Mouse (Mus musculus) forebrain, embryonic 11.5 days (tissue): ENCODE results near the gene Chsy1. TPM values are rescaled to one million over a fixed set of nuclear protein-coding genes. Genes with fewer than 3 reads are reported as not detected.

ENCODE experiments used
- ATAC-seq: fragments of 200-750 bp; cut with Nextera tagmentation; replicated peaks from 2 replicates; pipeline ENCODE4 v1.8.0; 2017; ENCODE audit warnings: moderate TSS enrichment; ENCODE audit not compliant: low FRiP score
- DNase-seq: peaks from one replicate; pipeline ENCODE4 v3.0.0-alpha.2; 2017; ENCODE audit warnings: low spot score
- H3K27ac ChIP-seq: fragments of 300-500 bp; sonication (generic); 2 replicates; pipeline ENCODE4 v1.5.1; 2014; ENCODE audit warnings: low read depth, low read length
- H3K27me3 ChIP-seq: fragments of 300-500 bp; sonication (generic); 2 replicates; pipeline ENCODE4 v1.6.1; 2014; ENCODE audit warnings: mild to moderate bottlenecking, low read length, mixed read lengths; ENCODE audit not compliant: control insufficient read depth, insufficient read depth
- H3K36me3 ChIP-seq: fragments of 300-500 bp; sonication (generic); 2 replicates; pipeline ENCODE4 v1.6.1; 2014; ENCODE audit warnings: mild to moderate bottlenecking, low read length, moderate library complexity, mixed read lengths; ENCODE audit not compliant: control insufficient read depth, insufficient read depth
- H3K4me1 ChIP-seq: fragments of 300-500 bp; sonication (generic); replicated peaks from 2 replicates; pipeline ENCODE4 v1.6.1; 2014; ENCODE audit warnings: low read length, mixed read lengths; ENCODE audit not compliant: control insufficient read depth, insufficient read depth
- H3K4me2 ChIP-seq: fragments of 300-500 bp; sonication (generic); 2 replicates; pipeline ENCODE4 v1.6.1; 2014; ENCODE audit warnings: low read depth, mild to moderate bottlenecking, low read length, moderate library complexity, mixed read lengths; ENCODE audit not compliant: severe bottlenecking
- H3K4me3 ChIP-seq: fragments of 300-500 bp; sonication (generic); 2 replicates; pipeline ENCODE4 v1.5.1; 2014; ENCODE audit warnings: low read depth, low read length
- H3K9ac ChIP-seq: fragments of 300-500 bp; sonication (generic); 2 replicates; pipeline ENCODE4 v1.6.1; 2014; ENCODE audit warnings: low read length
- H3K9me3 ChIP-seq: fragments of 300-500 bp; sonication (generic); 2 replicates; pipeline ENCODE4 v1.6.1; 2016; ENCODE audit warnings: low read length, mixed read lengths; ENCODE audit not compliant: control insufficient read depth
- WGBS: fragments of 180-500 bp; shearing (Covaris S2); extraction: QIAGEN DNeasy Blood & Tissue Kit; methylation state at CpG from one replicate; pipeline ENCODE4 v1.1.7; 2014; 5-methylcytosine and 5-hydroxymethylcytosine counted together
- polyA plus RNA-seq: library from polyadenylated mRNA; unstranded; fragments of >200 nt; fragmentation: Nextera tagmentation; extraction: Ambion mirVana; gene quantifications from 2 replicates; pipeline ENCODE4 v1.2.1, GENCODE M21; 2014

Gene Chsy1
- polyA plus RNA-seq, 1 experiment from 2014 or later = 17.7 TPM

GRCm38 (mm10) chr7:66125368-66125767, 16.1 kb downstream of the Chsy1 start:
- peaks cover 6% of the 10 kb centered on the region; the same call in 1 of the 2 replicates for H3K36me3 ChIP-seq
- 94% methylated on average over 14 of the region's 14 CpGs for WGBS

GRCm38 (mm10) chr7:66127951-66128645, 18.8 kb downstream of the Chsy1 start:
- no peak overlapping the region for H3K4me2 ChIP-seq
- no peak overlapping the region for H3K4me3 ChIP-seq
- WGBS = 30% methylated on average over 4 of the region's 4 CpGs
- no peaks in the 10 kb centered on the region; the same call in 1 of the 2 replicates for H3K4me1 ChIP-seq
- no peak overlapping the region; the same call in 1 of the 2 replicates for H3K27ac ChIP-seq
- DNase-seq = no peak
- H3K9ac ChIP-seq = no peak overlapping the region
- H3K9me3 ChIP-seq = no peaks in the 10 kb centered on the region
- H3K36me3 ChIP-seq = peaks cover 6% of the 10 kb centered on the region; the same call in 1 of the 2 replicates
- ATAC-seq = peak; percentile 53
- no peaks in the 10 kb centered on the region for H3K27me3 ChIP-seq

More at GRCm38 (mm10) chr7:66125368-66125767, 16.1 kb downstream of the Chsy1 start:
- DNase-seq (no peak), ATAC-seq (no peak)
- H3K27ac ChIP-seq = no peak overlapping the region
- no peaks in the 10 kb centered on the region for H3K27me3 ChIP-seq
- no peaks in the 10 kb centered on the region; the same call in 1 of the 2 replicates for H3K4me1 ChIP-seq
- H3K9me3 ChIP-seq = no peaks in the 10 kb centered on the region
- no peak overlapping the region for H3K9ac ChIP-seq
- no peak overlapping the region for H3K4me2 ChIP-seq
- no peak overlapping the region for H3K4me3 ChIP-seq

DNA sequence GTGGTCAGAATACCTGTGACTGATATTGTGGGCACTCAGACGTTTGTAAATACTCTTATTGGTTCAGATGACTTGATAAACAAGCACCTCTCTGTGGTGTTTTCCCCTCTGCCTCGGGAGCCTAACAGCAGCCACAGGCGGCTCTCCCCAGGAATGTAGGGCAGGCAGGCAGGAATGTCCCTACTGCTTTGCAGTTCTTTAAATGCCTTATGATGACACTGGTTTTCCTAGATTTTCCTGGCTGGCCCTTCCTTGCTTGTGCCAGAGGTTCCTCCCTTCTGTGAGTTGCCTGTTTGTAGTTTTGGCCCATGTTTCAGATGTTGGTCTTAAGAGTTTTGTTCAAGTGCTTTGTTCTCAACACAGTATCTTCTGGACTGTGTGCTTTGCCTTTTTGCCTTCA, 19.5 kb downstream of the Chsy1 start:
- no peak for DNase-seq
- ATAC-seq = no peak
- Histone ChIP-seq H3K4me3 (no peak overlapping the region), H3K36me3 (peaks cover 6% of the 10 kb centered on the region; the same call in 1 of the 2 replicates), H3K4me1 (no peaks in the 10 kb centered on the region; the same call in 1 of the 2 replicates), H3K9ac (no peak overlapping the region), H3K27me3 (no peaks in the 10 kb centered on the region), H3K4me2 (no peak overlapping the region), H3K27ac (0 out of 2 replicates have a peak overlapping the region, but pooled peaks have one; percentile 12), H3K9me3 (no peaks in the 10 kb centered on the region)
- 58% methylated on average over 3 of the region's 3 CpGs for WGBS

DNA sequence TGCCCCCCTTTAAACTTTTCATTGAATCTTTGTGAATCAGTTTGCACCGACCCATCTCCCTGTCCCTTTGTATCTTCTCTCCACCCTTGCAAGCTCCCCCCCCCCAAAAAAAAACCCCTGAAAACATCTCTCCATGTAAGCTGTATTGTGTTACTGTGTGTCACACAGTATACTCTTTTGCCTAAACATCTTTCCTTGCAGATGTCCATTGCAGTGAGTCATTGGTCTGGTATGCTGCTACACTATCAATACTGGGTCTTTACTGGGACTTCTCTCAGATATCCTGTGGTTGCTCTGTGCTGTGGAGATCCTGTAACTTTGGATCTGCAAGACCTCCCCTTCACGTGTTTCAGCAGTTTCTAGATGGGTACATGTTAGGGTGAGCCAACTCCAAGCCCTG, 21.0 kb downstream of the Chsy1 start:
- H3K27ac ChIP-seq = no peak overlapping the region
- H3K9me3 ChIP-seq = no peaks in the 10 kb centered on the region
- H3K4me3 ChIP-seq = no peak overlapping the region
- ATAC-seq (no peak), DNase-seq (no peak)
- peaks cover 6% of the 10 kb centered on the region; the same call in 1 of the 2 replicates for H3K36me3 ChIP-seq
- WGBS = 92% methylated on average over 2 of the region's 2 CpGs
- H3K4me2 ChIP-seq = no peak overlapping the region
- no peak overlapping the region for H3K9ac ChIP-seq
- no peaks in the 10 kb centered on the region for H3K27me3 ChIP-seq
- no peaks in the 10 kb centered on the region; the same call in 1 of the 2 replicates for H3K4me1 ChIP-seq

GRCm38 (mm10) chr7:66131776-66132421, 22.6 kb downstream of the Chsy1 start:
- no peak for DNase-seq
- no peak overlapping the region for H3K4me2 ChIP-seq
- H3K4me1 ChIP-seq = peaks cover 6% of the 10 kb centered on the region
- no peak overlapping the region for H3K4me3 ChIP-seq
- no peaks in the 10 kb centered on the region; the same call in 1 of the 2 replicates for H3K36me3 ChIP-seq
- H3K9ac ChIP-seq = no peak overlapping the region
- WGBS = 97% methylated on average over 4 of the region's 4 CpGs
- H3K27me3 ChIP-seq = no peaks in the 10 kb centered on the region
- no peak overlapping the region for H3K27ac ChIP-seq
- ATAC-seq = no peak
- H3K9me3 ChIP-seq = no peaks in the 10 kb centered on the region

- no peaks in the 10 kb centered on the region for H3K27me3 ChIP-seq
- DNase-seq = no peak
- H3K9ac ChIP-seq = no peak overlapping the region
- no peaks in the 10 kb centered on the region for H3K9me3 ChIP-seq
- no peak overlapping the region for H3K4me2 ChIP-seq
- no peak overlapping the region for H3K27ac ChIP-seq
- WGBS = 91% methylated on average over 3 of the region's 3 CpGs
- peaks cover 6% of the 10 kb centered on the region; the same call in 1 of the 2 replicates for H3K4me1 ChIP-seq
- H3K4me3 ChIP-seq = no peak overlapping the region
- H3K36me3 ChIP-seq = no peaks in the 10 kb centered on the region; the same call in 1 of the 2 replicates
- ATAC-seq = no peak
These were observed 24.8 kb downstream of the Chsy1 start for GRCm38 (mm10) chr7:66134154-66134553.

DNA sequence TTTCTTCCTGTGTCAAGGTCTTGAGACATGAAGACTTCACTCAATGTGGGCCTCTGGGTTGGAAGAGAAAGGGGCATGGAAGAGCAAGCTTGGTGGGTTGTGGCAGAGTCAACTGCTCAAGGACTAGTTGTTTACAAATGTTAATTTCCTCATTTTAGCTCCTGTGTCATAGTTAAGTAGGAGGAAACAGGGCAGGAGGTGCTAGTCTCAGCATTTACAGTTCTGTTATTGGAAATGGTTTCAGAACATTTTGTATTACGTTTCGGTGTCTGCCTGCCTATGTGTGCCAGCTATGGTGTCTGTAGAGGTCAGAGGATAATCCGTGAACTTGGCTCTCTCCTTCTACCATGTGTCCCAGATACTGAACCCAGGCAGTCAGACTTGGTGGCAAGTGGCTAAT, 26.3 kb downstream of the Chsy1 start:
- Histone ChIP-seq H3K4me1 (peaks cover 8% of the 10 kb centered on the region), H3K9ac (no peak overlapping the region), H3K4me3 (no peak overlapping the region), H3K9me3 (no peaks in the 10 kb centered on the region), H3K36me3 (no peaks in the 10 kb centered on the region; the same call in 1 of the 2 replicates), H3K27ac (no peak overlapping the region; the same call in 1 of the 2 replicates), H3K4me2 (no peak overlapping the region), H3K27me3 (no peaks in the 10 kb centered on the region)
- DNase-seq (no peak), ATAC-seq (no peak)
- 87% methylated on average over 3 of the region's 3 CpGs for WGBS

- no peak for DNase-seq
- ATAC-seq = no peak
- Histone ChIP-seq H3K9me3 (no peaks in the 10 kb centered on the region), H3K9ac (no peak overlapping the region), H3K4me3 (no peak overlapping the region), H3K4me2 (no peak overlapping the region), H3K27ac (no peak overlapping the region; the same call in 1 of the 2 replicates), H3K36me3 (no peaks in the 10 kb centered on the region), H3K4me1 (peaks cover 9% of the 10 kb centered on the region), H3K27me3 (no peaks in the 10 kb centered on the region)
These were observed 26.9 kb downstream of the Chsy1 start for GRCm38 (mm10) chr7:66136187-66136586.
